9 mouse cellular contexts compared by ENCODE assay signal in the genomic region with DNA sequence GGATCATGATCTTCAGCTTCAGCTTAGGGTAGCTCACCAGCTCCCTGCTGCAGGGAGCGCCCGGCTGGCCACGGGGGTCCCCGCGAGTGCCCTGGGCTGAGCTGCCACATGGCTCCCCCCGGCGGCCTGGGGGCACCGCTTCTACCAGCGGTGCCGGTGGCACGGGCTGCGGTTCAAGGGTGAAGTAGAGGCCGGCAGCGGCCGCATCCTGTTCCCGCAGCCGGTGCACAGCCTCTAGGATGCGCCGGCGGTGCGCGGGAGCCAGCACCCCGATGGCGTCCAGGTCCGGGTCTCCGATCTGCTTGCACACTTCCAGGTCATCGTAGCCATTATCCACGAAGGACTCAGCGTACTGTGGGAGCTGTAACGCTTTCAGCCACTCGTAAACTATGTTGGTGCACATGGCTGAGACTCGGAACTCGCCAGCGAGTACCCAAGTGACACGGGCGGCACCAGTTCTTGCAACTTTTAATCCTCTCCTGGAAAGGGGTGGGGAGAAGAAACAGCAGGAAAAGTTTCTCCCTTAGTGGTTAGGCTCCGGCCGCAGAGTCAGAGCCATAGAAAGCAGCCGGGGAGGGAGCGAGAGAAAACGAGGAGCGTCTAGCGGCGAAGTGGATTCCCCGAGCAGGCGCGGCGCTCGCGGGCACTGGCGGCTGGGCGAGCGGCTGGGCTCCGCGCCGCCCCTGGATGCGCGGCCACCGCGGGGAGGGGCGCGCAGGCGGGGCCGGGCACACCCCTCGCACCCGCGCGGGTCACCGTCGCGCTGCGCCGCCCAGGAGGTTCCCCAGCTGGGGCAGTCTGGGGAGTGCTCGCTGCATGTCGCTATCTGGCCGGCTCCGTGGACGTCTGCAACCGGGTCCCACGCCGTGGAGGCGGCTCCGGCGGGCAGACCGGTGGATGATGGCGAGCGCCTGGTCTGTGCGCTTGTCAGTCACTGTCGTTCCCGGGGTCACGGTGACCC. TPM values are rescaled to one million over a fixed set of nuclear protein-coding genes. Genes with fewer than 3 reads are reported as not detected.
DNase-seq lines count a peak whose midpoint lies in the region; ATAC-seq and TF ChIP-seq lines count a peak whose summit lies in the region.
"Had no signal": no experiment of that assay in that cellular context is flagged by ENCODE, and none has a peak within 500 bp of the region (broad histone marks: within the 10 kb centered on the region; RNA-seq: fewer than 3 reads in every experiment).

A gene (minus strand): TSS at position 648 of the 961 bp plus-strand sequence.

- H3K27me3 ChIP-seq in testis, adult 2 months (ENCODE audit: control insufficient read depth, insufficient read depth, low read length): no peaks in the 10 kb centered on the region
- peaks cover 62% of the 10 kb centered on the region for H3K27me3 ChIP-seq in forebrain, embryonic 10.5 days (ENCODE audit: poor library complexity, severe bottlenecking)
- H3K27me3 ChIP-seq in heart, embryonic 13.5 days (replicated peaks): peaks cover 8% of the 10 kb centered on the region; the same call in 1 of the 2 replicates
- peaks cover 39% of the 10 kb centered on the region for H3K27me3 ChIP-seq in liver, postnatal 0 days (ENCODE audit: insufficient read depth, low read length)
- peaks cover 23% of the 10 kb centered on the region for H3K27me3 ChIP-seq in neural tube, embryonic 13.5 days

- no peak for TF ChIP-seq EP300 in liver, postnatal 0 days (IDR thresholded peaks at IDR 0.05; ENCODE audit: low read depth)

- under 1% methylated on average over 90 of the region's 91 CpGs for WGBS in forebrain, embryonic 10.5 days
- under 1% methylated on average over 90 of the region's 91 CpGs for WGBS in heart, embryonic 13.5 days
- under 1% methylated on average over 71 of the region's 91 CpGs for WGBS in liver, postnatal 0 days (ENCODE audit: insufficient replicate concordance)
- 1% methylated on average over 91 of the region's 91 CpGs for WGBS in neural tube, embryonic 13.5 days

- DNase-seq in testis, postnatal 14 days (ENCODE audit: low spot score): no peak
- peak; percentile 62 for DNase-seq in forebrain, embryonic 10.5 days (ENCODE audit: extremely low spot score, low spot score)
- DNase-seq in kidney, postnatal 14 days: peak; percentile 53
- DNase-seq in liver, postnatal 0 days: peak; percentile 32
- no peak for DNase-seq in spleen, postnatal 14 days (ENCODE audit: low spot score in 2 of 2)

- H3K27ac ChIP-seq in testis, adult 2 months (ENCODE audit: control insufficient read depth, insufficient read depth, low read depth, low read length): no peak within 1 kb of the TSS
- peak within 1 kb of the TSS; percentile 86 for H3K27ac ChIP-seq in forebrain, embryonic 10.5 days
- H3K27ac ChIP-seq in heart, embryonic 13.5 days (replicated peaks): peak within 1 kb of the TSS; percentile 29
- H3K27ac ChIP-seq in liver, postnatal 0 days (ENCODE audit: low read depth): no peak within 1 kb of the TSS
- peak within 1 kb of the TSS; percentile 81 for H3K27ac ChIP-seq in neural tube, embryonic 13.5 days (replicated peaks)

- peaks cover 6% of the 10 kb centered on the region for H3K4me1 ChIP-seq in testis, adult 2 months (ENCODE audit: control insufficient read depth, insufficient read depth, low read length)
- peaks cover 52% of the 10 kb centered on the region for H3K4me1 ChIP-seq in forebrain, embryonic 10.5 days
- peaks cover 20% of the 10 kb centered on the region for H3K4me1 ChIP-seq in heart, embryonic 13.5 days
- peaks cover 2% of the 10 kb centered on the region; the same call in 1 of the 2 replicates for H3K4me1 ChIP-seq in liver, postnatal 0 days (ENCODE audit: insufficient read depth)
- H3K4me1 ChIP-seq in neural tube, embryonic 13.5 days (replicated peaks): peaks cover 47% of the 10 kb centered on the region

- ATAC-seq in heart, embryonic 13.5 days (ENCODE audit: extremely low read depth, insufficient number of reproducible peaks, low FRiP score, low TSS enrichment): peak; percentile 47; the same call in 1 of the 2 replicates
- peak; percentile 31; the same call in 1 of the 2 replicates for ATAC-seq in liver, postnatal 0 days
- peak; percentile 85 for ATAC-seq in neural tube, embryonic 13.5 days (ENCODE audit: low read depth)

- no peak for TF ChIP-seq POLR2A in testis, adult 2 months (IDR thresholded peaks at IDR 0.05; ENCODE audit: control insufficient read depth, low read depth, low read length)

- peak within 1 kb of the TSS; percentile 92 for H3K4me2 ChIP-seq in heart, embryonic 13.5 days
- peak within 1 kb of the TSS; percentile 75 for H3K4me2 ChIP-seq in liver, postnatal 0 days (ENCODE audit: low read depth, low read length)
- peak within 1 kb of the TSS; percentile 95 for H3K4me2 ChIP-seq in neural tube, embryonic 13.5 days

- no peak for TF ChIP-seq CTCF in testis, adult 2 months (IDR thresholded peaks at IDR 0.05; ENCODE audit: control insufficient read depth, insufficient read depth, insufficient replicate concordance, low read depth, low read length)
- TF ChIP-seq CTCF in liver, postnatal 0 days (IDR thresholded peaks at IDR 0.05; ENCODE audit: low read depth): no peak

- H3K4me3 ChIP-seq in testis, adult 2 months (ENCODE audit: control insufficient read depth, low read depth, low read length): peak within 1 kb of the TSS; percentile 52
- peak within 1 kb of the TSS; percentile 65 for H3K4me3 ChIP-seq in forebrain, embryonic 10.5 days
- H3K4me3 ChIP-seq in heart, embryonic 13.5 days: peak within 1 kb of the TSS; percentile 69
- peak within 1 kb of the TSS; percentile 44 for H3K4me3 ChIP-seq in liver, postnatal 0 days (ENCODE audit: low read depth, low read length)
- peak within 1 kb of the TSS; percentile 71 for H3K4me3 ChIP-seq in neural tube, embryonic 13.5 days

- H3K36me3 ChIP-seq in testis, adult 2 months (ENCODE audit: control insufficient read depth, insufficient read depth, low read length): no peaks in the 10 kb centered on the region
- H3K36me3 ChIP-seq in forebrain, embryonic 10.5 days (replicated peaks): no peaks in the 10 kb centered on the region
- H3K36me3 ChIP-seq in heart, embryonic 13.5 days: no peaks in the 10 kb centered on the region
- no peaks in the 10 kb centered on the region for H3K36me3 ChIP-seq in liver, postnatal 0 days (replicated peaks; ENCODE audit: insufficient read depth, low read length)
- H3K36me3 ChIP-seq in neural tube, embryonic 13.5 days: no peaks in the 10 kb centered on the region
- H3K36me3 ChIP-seq: G1E had no signal

- no peaks in the 10 kb centered on the region for H3K9me3 ChIP-seq in forebrain, embryonic 10.5 days
- H3K9me3 ChIP-seq in heart, embryonic 13.5 days: no peaks in the 10 kb centered on the region
- H3K9me3 ChIP-seq in liver, postnatal 0 days (ENCODE audit: low read length): no peaks in the 10 kb centered on the region
- no peaks in the 10 kb centered on the region for H3K9me3 ChIP-seq in neural tube, embryonic 13.5 days

- peak within 1 kb of the TSS; percentile 78 for H3K9ac ChIP-seq in heart, embryonic 13.5 days
- H3K9ac ChIP-seq in liver, postnatal 0 days (replicated peaks): peak within 1 kb of the TSS; percentile 30; the same call in 1 of the 2 replicates
- peak within 1 kb of the TSS; percentile 79 for H3K9ac ChIP-seq in neural tube, embryonic 13.5 days

RNA-seq across cellular contexts. Expression of the gene that starts here (rescaled TPM):
- 0.12 and 0.17 TPM in 2 replicates for polyA plus RNA-seq in testis, adult 2 months (2012; rRNA removed)
- 4.6 and 4.7 TPM in 2 replicates for polyA plus RNA-seq in forebrain, embryonic 10.5 days (2016; fragmentation: Nextera tagmentation; extraction: Ambion mirVana)
- polyA plus RNA-seq in heart, embryonic 13.5 days (2015; fragmentation: Nextera tagmentation; extraction: Ambion mirVana): 2.4 and 2.8 TPM in 2 replicates
- 0.66 and 0.67 TPM in 2 replicates for polyA plus RNA-seq in liver, postnatal 0 days (2015; fragmentation: Nextera tagmentation; extraction: Ambion mirVana)
- 4.2 TPM in 2 replicates for polyA plus RNA-seq in neural tube, embryonic 13.5 days (2015; fragmentation: Nextera tagmentation; extraction: Ambion mirVana)
- polyA plus RNA-seq: G1E had no signal

Comparison
In these comparisons a context has a peak if more than half of its experiments do, and no peak if none do; other contexts are left out.
1. Peak in DNase-seq, ATAC-seq, H3K4me3 ChIP-seq, H3K9ac ChIP-seq and H3K4me2 ChIP-seq in liver, postnatal 0 days; RNA of the gene not detected or under 1 TPM.
2. H3K27ac ChIP-seq: peak in forebrain, embryonic 10.5 days (single experiment), heart, embryonic 13.5 days (single experiment) and neural tube, embryonic 13.5 days (single experiment); none in testis, adult 2 months (single experiment) and liver, postnatal 0 days (single experiment).
3. DNase-seq: peak in forebrain, embryonic 10.5 days (single experiment) and kidney, postnatal 14 days (single experiment); none in testis, postnatal 14 days (single experiment) and spleen, postnatal 14 days (0 of 2).
4. ATAC-seq: peak in every context shown above with its lines; median percentile 85 in neural tube, embryonic 13.5 days; 47 in heart, embryonic 13.5 days; 31 in liver, postnatal 0 days.
5. Peak in every context shown above with its lines, with median percentiles within 50 percentile points of each other: H3K4me3 ChIP-seq, H3K4me2 ChIP-seq and H3K9ac ChIP-seq.